Mouse (Mus musculus) stomach, postnatal 0 days (tissue): Measurements from ENCODE around the gene Calr3.

Experiments used
- CTCF ChIP-seq: IDR thresholded peaks from 2 replicates; pipeline ENCODE4 v1.5.1; 2016; ENCODE audit warnings: antibody characterized with exemption, low read depth, mild to moderate bottlenecking, moderate library complexity
- EP300 ChIP-seq: optimal IDR thresholded peaks from 2 replicates; pipeline ENCODE3; 2016; ENCODE audit warnings: antibody characterized with exemption

GRCm38 (mm10) chr8:72445071-72445470, 1.4 kb upstream of the Calr3 start:
- TF ChIP-seq CTCF (no peak), EP300 (no peak)
